Mouse (Mus musculus): ENCODE data around the gene Pax5.

GRCm38 (mm10) chr4:44551470-44551869 is 158.8 kb downstream of the Pax5 start:
- TF ChIP-seq CTCF (IDR thresholded peaks at IDR 0.05; ENCODE audit: low read depth) (no peak), EP300 (IDR thresholded peaks at IDR 0.05; ENCODE audit: low read depth) (no peak)

All from liver, postnatal 0 days (tissue).